Mouse (Mus musculus) ES-Bruce4 (cell line): Measurements from ENCODE around the gene Olfr74.

Source experiments
- CTCF ChIP-seq: IDR thresholded peaks from one replicate; pipeline ENCODE4 v1.8.1; 2011; ENCODE audit warnings: low read depth, low read length
- POLR2A ChIP-seq: IDR thresholded peaks from one replicate; pipeline ENCODE4 v1.8.1; 2011; ENCODE audit warnings: low read length; ENCODE audit not compliant: insufficient read depth

DNA sequence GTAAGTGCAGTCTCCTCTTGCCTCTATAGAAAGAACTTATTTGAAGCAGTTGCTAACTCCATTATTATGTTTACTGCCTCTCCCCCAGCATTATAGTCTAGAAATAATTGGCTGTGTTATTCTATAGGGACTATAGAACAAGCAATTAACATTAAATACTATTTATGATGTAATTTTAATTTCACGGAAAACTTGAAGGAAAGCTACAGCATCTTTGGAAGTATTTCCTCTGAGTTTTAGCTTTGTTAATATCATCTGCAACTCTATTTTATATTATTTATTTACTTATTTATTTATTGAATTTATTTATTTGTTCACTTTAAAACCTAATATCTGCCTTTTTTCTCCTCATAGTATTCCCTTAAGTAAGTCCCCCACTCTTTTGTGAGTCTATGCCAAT is 29.4 kb downstream of the Olfr74 start, which contains the start of gene Olfr1155:
- no peak for TF ChIP-seq CTCF
- TF ChIP-seq POLR2A: no peak
